Mouse (Mus musculus) v-Abl transformed pro-B cells (cell line): ENCODE measurements around the gene Timm50.

Source experiments
- in situ Hi-C, 2 experiments: fragments of 400-800 bp; cut with MboI; formaldehyde crosslinking; loops; one replicate each; pipeline ENCODE4 v1.15.1; 2025; ENCODE audit not compliant: unreplicated experiment in 2 of 2

Gene Timm50

DNA sequence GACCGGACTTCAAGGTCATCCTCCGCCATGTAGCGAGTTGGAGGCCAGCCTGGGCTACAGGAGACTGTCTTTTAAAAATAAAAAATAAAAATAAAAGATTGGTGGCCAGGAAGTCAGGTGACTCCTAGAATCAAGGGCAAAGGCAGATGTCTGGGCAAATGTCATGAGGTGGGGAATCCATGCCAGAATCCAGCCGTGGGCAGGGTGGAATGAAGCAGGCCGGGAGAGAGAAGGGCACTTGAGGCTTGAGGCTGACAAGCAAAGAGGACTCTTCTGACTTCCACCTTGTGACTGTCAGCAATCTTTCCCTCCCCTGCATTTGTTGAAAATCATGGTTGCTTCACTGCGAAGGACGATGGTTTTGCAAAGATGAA lies 33.6 kb downstream of the Timm50 start:
- in situ Hi-C loops, result loop anchor here (5.0 to 10.0 kb wide), 2 partner anchors 67 to 69 kb away; no protein-coding TSS in a partner anchor

DNA sequence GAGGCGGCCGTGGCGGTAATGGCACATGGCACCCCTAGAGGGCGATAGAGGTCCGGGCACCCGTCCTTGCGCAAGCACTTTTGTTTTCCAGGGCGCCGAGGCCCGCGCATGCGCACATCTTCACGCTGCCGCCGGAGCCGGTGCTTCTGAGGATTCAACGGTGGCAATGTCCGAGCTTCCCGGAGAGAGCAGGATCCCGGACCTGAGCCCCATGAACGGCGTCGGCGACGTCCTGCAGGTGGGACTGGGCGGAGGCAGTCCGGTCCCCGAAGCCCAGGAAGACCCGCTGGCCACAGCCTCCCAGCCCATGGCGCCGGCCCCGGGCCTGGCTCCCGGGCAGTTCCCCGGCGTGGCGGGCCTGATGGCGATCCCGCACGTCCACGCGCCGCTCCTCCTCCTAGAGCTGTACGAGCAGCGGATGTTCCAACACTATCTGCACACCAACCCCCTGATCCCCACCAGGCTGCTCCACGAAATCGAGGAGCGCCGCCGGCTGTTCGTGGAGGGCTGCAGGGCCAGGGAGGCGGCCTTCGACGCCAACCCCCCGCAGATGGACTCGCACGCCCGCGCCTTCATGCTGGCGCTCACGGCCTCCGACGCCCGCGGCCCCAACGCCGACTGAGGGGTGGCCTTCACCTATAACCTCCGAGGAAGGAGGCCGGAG lies 34.1 kb downstream of the Timm50 start, which contains the start of gene Eid2b:
Gene Eid2b (plus strand): TSS at position 125 of the 664 bp plus-strand sequence.
- in situ Hi-C loops, result loop anchor here (5.0 to 10.0 kb wide), 2 partner anchors 67 to 70 kb away; no protein-coding TSS in a partner anchor

DNA sequence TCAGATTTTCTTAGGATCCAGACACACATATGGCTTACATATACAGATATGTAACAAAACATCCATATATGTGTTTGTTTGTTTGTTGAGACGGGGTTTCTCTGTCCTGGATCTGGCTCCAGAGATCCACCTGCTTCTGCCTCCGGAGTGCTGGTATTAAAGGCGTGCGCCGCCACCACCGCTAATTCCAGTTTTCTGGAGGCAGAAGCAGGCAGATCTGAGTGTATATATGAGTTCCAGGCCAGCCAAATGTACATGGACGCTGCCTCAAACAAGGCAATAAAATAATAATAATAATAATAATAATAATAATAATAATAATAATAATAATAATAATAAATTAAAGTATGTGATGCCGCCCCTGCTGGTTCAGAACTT lies 34.6 kb downstream of the Timm50 start:
- in situ Hi-C loops, result loop anchor here (5.0 to 10.0 kb wide), 2 partner anchors 68 to 70 kb away; no protein-coding TSS in a partner anchor

GRCm38 (mm10) chr7:28271761-28272160 lies 40.1 kb downstream of the Timm50 start:
- in situ Hi-C loops, result loop anchor here in 1 of 2 experiments (10.0 kb wide), 1 partner anchor 73 kb away; no protein-coding TSS in a partner anchor

DNA sequence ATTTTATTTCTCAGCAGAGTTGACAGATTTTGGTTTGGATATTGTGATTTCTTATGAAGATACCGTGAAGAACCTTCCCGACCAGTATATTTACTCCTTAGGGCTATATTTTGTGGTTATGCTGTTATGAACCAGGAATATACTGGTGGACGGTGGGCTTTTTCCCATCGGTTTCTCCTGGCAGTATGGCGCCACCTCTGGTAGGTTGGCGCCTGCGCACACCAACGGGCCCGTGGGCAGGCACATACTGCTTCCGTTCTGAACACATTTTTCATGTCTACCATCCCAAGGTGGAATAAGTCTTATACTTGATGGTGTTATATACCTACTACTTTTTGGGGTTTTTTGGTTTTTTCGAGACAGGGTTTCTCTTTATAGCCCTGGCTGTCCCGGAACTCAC lies 42.5 kb downstream of the Timm50 start:
- in situ Hi-C loops, result no loop called here

DNA sequence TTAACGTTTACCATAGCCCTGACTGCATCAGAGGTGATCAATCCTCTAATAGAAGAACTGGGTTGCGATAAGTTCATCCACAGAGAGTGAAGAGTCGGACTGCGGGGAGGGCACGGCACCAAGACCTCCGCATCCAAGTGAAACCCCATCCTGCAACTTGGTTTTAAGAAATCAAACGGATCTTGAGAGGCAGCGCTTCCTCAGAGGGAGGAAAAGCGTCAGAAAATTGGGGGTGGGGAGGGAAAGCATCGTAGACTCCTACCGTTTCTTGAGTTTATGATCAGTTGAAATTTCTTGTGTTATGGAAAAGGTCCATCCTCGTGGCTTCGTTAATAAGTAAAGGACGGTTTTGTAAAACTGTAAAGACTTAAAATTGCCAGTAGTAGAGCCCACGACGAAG lies 43.3 kb downstream of the Timm50 start:
- in situ Hi-C loops, result no loop called here

GRCm38 (mm10) chr7:28268042-28268531 lies 43.8 kb downstream of the Timm50 start:
- in situ Hi-C loops, result no loop called here

DNA sequence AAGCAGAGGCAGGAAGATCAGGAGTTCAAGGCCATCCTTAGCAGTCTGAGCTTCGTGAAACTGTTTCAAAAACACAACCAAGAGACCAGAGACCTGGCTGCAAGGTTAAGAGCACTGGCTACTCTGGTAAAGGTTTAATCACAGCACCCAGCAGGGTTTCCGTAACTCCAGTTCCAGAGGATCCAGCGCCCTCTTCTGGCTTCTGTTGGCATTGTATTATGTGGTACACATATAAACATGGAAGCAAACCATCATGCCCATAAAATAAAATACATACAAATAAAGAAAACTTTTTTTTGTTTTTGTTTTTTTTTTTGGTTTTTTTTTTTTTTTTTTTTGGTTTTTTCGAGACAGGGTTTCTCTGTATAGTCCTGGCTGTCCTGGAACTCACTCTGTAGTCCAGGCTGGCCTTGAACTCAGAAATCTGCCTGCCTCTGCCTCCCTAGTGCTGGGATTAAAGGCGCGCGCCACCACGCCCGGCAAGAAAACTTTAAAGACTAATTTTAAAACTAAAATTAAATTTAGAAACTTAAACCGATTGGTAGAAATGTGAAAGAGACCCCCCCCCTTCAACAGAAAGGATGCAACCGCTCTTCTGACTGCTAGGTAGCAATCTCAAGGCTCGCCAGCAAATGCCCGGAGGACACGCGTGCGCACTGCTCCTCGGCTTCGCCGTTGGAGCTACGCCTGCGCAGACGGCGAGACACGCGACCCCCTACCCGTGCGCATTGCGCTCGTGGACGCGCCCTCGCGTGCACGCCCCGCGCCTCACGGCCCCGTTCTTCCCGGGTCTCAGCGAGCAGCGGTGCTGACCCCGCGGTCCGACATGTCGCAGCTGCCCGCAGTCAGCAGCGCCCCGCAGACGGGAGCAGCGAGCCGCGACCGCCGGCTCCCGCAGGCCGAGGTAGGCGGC lies 44.5 kb downstream of the Timm50 start, which contains the start of gene Eid2:
Gene Eid2 (plus strand): TSS at position 753 of the 913 bp plus-strand sequence.
- in situ Hi-C loops, result no loop called here

DNA sequence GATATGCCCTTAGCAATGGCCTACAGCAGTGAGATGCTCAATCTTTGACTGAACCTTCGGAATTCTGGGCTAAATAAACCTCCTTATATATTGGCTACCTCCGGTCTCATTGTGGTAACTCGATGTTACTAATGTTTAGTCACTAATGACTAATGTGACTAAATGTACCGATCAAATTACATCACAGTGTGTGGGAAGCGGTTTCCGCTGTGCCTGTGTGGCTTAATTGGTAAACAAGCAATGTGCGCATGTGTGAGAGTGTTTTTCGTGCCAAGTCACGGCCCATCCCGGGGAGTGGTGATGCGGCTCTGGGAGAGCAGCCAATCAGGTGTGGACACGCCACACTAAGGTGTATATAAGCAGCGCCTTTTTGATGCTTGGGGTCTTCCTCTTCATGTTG lies 46.5 kb downstream of the Timm50 start:
- in situ Hi-C loops, result no loop called here

- in situ Hi-C loops, result no loop called here
Measured at GRCm38 (mm10) chr7:28263786-28264185, 48.1 kb downstream of the Timm50 start.

GRCm38 (mm10) chr7:28262861-28263260 lies 49.0 kb downstream of the Timm50 start:
- in situ Hi-C loops, result no loop called here
